8 mouse cellular contexts compared by ENCODE assay signal in the genomic region with DNA sequence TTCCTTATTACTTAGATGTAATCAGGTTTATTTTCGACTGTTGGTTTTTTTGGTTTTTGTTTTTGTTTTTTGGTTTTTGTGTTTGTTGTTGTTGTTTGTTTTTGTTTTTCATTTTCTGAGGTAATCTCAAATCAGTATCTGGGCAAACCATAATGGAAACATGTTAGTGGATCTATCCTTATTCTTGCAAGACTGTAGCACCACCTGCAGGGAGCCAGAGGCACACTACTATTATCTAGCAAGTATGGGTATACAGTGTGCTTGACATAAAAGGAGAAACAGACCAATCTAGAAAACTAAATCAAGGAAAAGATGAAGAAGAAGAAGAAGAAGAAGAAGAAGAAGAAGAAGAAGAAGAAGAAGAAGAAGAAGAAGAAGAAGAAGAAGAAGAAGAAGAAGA.
A peak's percentile ranks its signal among the peaks of the same experiment; 100 is the strongest.
DNase-seq lines count a peak whose midpoint lies in the region; ATAC-seq and TF ChIP-seq lines count a peak whose summit lies in the region.

No protein-coding gene starts in this region.

- no peak overlapping the region for H3K27ac ChIP-seq in kidney, adult 2 months (ENCODE audit: insufficient read depth, low read depth, low read length)
- H3K27ac ChIP-seq in kidney, embryonic 16.5 days (ENCODE audit: low read length): no peak overlapping the region
- no peak overlapping the region for H3K27ac ChIP-seq in MEL (ENCODE audit: control insufficient read depth, low read depth, low read length)

- H3K9ac ChIP-seq in kidney, embryonic 16.5 days (replicated peaks; ENCODE audit: low read length): no peak overlapping the region
- H3K9ac ChIP-seq in MEL (ENCODE audit: control insufficient read depth, low read depth, low read length, poor library complexity, severe bottlenecking): no peak overlapping the region

- TF ChIP-seq EP300 in MEL (IDR thresholded peaks at IDR 0.05; ENCODE audit: low read depth in 1 of 2, low read length in 2 of 2): no peak

- no peaks in the 10 kb centered on the region for H3K79me2 ChIP-seq in MEL (ENCODE audit: control insufficient read depth, insufficient read depth, low read length, poor library complexity)

- TF ChIP-seq CTCF in kidney, adult 2 months (conservative IDR thresholded peaks at IDR 0.05; ENCODE audit: insufficient read depth, insufficient read length, low read depth, low read length): 0 out of 2 replicates have a peak, but pooled peaks have one; percentile 14
- peak in 1 of 3 experiments; percentile 7; a peak in 1 of 6 replicates for TF ChIP-seq CTCF in MEL (IDR thresholded peaks at IDR 0.05 in 2 of 3, conservative IDR thresholded peaks at IDR 0.05 in 1 of 3; ENCODE audit: control insufficient read depth in 1 of 3, insufficient read depth in 1 of 3, low read depth in 2 of 3, low read length in 3 of 3, poor library complexity in 1 of 3, severe bottlenecking in 1 of 3)
- TF ChIP-seq CTCF in lung, adult 2 months (IDR thresholded peaks at IDR 0.05; ENCODE audit: insufficient read depth, low read length): peak; percentile 19; the same call in 1 of the 2 replicates

- TF ChIP-seq RAD21 in MEL (IDR thresholded peaks at IDR 0.05; ENCODE audit: low read depth, low read length): peak; percentile 3

- no peaks in the 10 kb centered on the region for H3K27me3 ChIP-seq in kidney, adult 2 months (replicated peaks; ENCODE audit: control insufficient read depth, insufficient read depth, low read length)
- H3K27me3 ChIP-seq in kidney, embryonic 16.5 days (ENCODE audit: insufficient read depth, low read length): no peaks in the 10 kb centered on the region
- no peaks in the 10 kb centered on the region for H3K27me3 ChIP-seq in MEL (ENCODE audit: control insufficient read depth in 1 of 2, insufficient read depth in 2 of 2, low read length in 2 of 2)

- H3K4me3 ChIP-seq in kidney, adult 2 months (ENCODE audit: insufficient read depth, low read depth, low read length): no peak overlapping the region
- H3K4me3 ChIP-seq in kidney, embryonic 16.5 days (ENCODE audit: low read length): no peak overlapping the region
- no peak overlapping the region for H3K4me3 ChIP-seq in MEL (ENCODE audit: control insufficient read depth in 1 of 2, insufficient read depth in 1 of 2, low read depth in 2 of 2, low read length in 2 of 2)
- H3K4me3 ChIP-seq in lung, adult 2 months (replicated peaks; ENCODE audit: extremely low read depth, low read depth, low read length): no peak overlapping the region

- peak; percentile 9 for DNase-seq in kidney, adult 2 months
- peak; percentile 1 for DNase-seq in MEL (ENCODE audit: low read depth, low spot score)
- DNase-seq in adrenal gland, postnatal 25 days: peak; percentile 5
- DNase-seq in lung, adult 2 months: no peak
- DNase-seq in left cerebral cortex, adult 18-20 months (ENCODE audit: low spot score in 2 of 2): no peak
- DNase-seq in layer of hippocampus, adult 11-12 months (ENCODE audit: low spot score): no peak
- no peak for DNase-seq in right cerebral cortex, adult 2 months (ENCODE audit: low spot score in 2 of 2)

- no peak for ATAC-seq in kidney, embryonic 16.5 days (ENCODE audit: low FRiP score, low TSS enrichment)

- H3K4me2 ChIP-seq in kidney, embryonic 16.5 days (replicated peaks; ENCODE audit: low read depth, low read length): no peak overlapping the region

- no peaks in the 10 kb centered on the region for H3K4me1 ChIP-seq in kidney, adult 2 months (ENCODE audit: control insufficient read depth, insufficient read depth, low read length)
- H3K4me1 ChIP-seq in kidney, embryonic 16.5 days (ENCODE audit: insufficient read depth, low read length): no peaks in the 10 kb centered on the region
- no peaks in the 10 kb centered on the region for H3K4me1 ChIP-seq in MEL (ENCODE audit: control insufficient read depth in 1 of 2, insufficient read depth in 2 of 2, low read length in 2 of 2)
- H3K4me1 ChIP-seq in lung, adult 2 months (ENCODE audit: control insufficient read depth, insufficient read depth, low read length): no peaks in the 10 kb centered on the region; the same call in 1 of the 2 replicates

- no peaks in the 10 kb centered on the region for H3K36me3 ChIP-seq in kidney, adult 2 months (ENCODE audit: control insufficient read depth, insufficient read depth, low read length)
- no peaks in the 10 kb centered on the region for H3K36me3 ChIP-seq in kidney, embryonic 16.5 days (ENCODE audit: insufficient read depth, low read length)
- H3K36me3 ChIP-seq in MEL (ENCODE audit: control insufficient read depth in 1 of 2, insufficient read depth in 2 of 2, low read length in 2 of 2): no peaks in the 10 kb centered on the region

- no peak for TF ChIP-seq POLR2A in kidney, adult 2 months (IDR thresholded peaks at IDR 0.05; ENCODE audit: low read depth, low read length)
- no peak for TF ChIP-seq POLR2A in MEL (IDR thresholded peaks at IDR 0.05; ENCODE audit: control insufficient read depth in 1 of 2, insufficient read depth in 1 of 2, low read depth in 1 of 2, low read length in 2 of 2, poor library complexity in 1 of 2)
- TF ChIP-seq POLR2A in lung, adult 2 months (IDR thresholded peaks at IDR 0.05; ENCODE audit: borderline replicate concordance, extremely low read depth, low read depth, low read length): no peak

- WGBS in kidney, adult 2 months: 90% methylated on average over 1 of the region's 1 CpGs
- WGBS in kidney, embryonic 16.5 days: 89% methylated on average over 1 of the region's 1 CpGs
- 94% methylated on average over 1 of the region's 1 CpGs for WGBS in lung, adult 2 months

- no peaks in the 10 kb centered on the region for H3K9me3 ChIP-seq in kidney, embryonic 16.5 days (ENCODE audit: low read length)
- H3K9me3 ChIP-seq in MEL (replicated peaks; ENCODE audit: insufficient read depth, low read length): no peaks in the 10 kb centered on the region

TF ChIP-seq in MEL, 35 proteins besides CTCF, POLR2A, EP300 and RAD21:
- TF ChIP-seq ZNF384 (IDR thresholded peaks at IDR 0.05; ENCODE audit: low read depth, low read length) (no peak), CHD2 (IDR thresholded peaks at IDR 0.05; ENCODE audit: low read length) (no peak), BHLHE40 (IDR thresholded peaks at IDR 0.05; ENCODE audit: borderline replicate concordance, low read depth, low read length) (no peak), SMC3 (IDR thresholded peaks at IDR 0.05; ENCODE audit: low read depth, low read length) (no peak; the same call in 1 of the 2 replicates), POLR2AphosphoS5 (IDR thresholded peaks at IDR 0.05; ENCODE audit: borderline replicate concordance, low read depth, low read length) (no peak), TAL1 (IDR thresholded peaks at IDR 0.05; ENCODE audit: low read length) (no peak), E2F4 (IDR thresholded peaks at IDR 0.05; ENCODE audit: borderline replicate concordance, low read depth, low read length) (no peak), JUND (IDR thresholded peaks at IDR 0.05; ENCODE audit: low read depth, low read length) (no peak), MAFK (IDR thresholded peaks at IDR 0.05; ENCODE audit: borderline replicate concordance, low read depth, low read length) (no peak), RCOR1 (IDR thresholded peaks at IDR 0.05; ENCODE audit: low read depth, low read length) (no peak), GABPA (IDR thresholded peaks at IDR 0.05; ENCODE audit: low read depth, low read length) (no peak), MAZ (IDR thresholded peaks at IDR 0.05; ENCODE audit: low read depth, low read length) (no peak), MAX (IDR thresholded peaks at IDR 0.05; ENCODE audit: low read length) (no peak), ZMIZ1 (IDR thresholded peaks at IDR 0.05; ENCODE audit: low read depth, low read length) (no peak), CHD1 (IDR thresholded peaks at IDR 0.05; ENCODE audit: low read depth, low read length) (no peak), MXI1 (IDR thresholded peaks at IDR 0.05; ENCODE audit: low read depth, low read length) (no peak), ELF1 (IDR thresholded peaks at IDR 0.05; ENCODE audit: low read depth, low read length) (no peak), ZKSCAN1 (IDR thresholded peaks at IDR 0.05; ENCODE audit: low read depth, low read length) (no peak), ETS1 (IDR thresholded peaks at IDR 0.05; ENCODE audit: low read depth, low read length) (no peak), POLR2AphosphoS2 (IDR thresholded peaks at IDR 0.05; ENCODE audit: low read length) (no peak)
TF ChIP-seq in MEL: peak in this region for 0.

Comparison
In these comparisons a context has a peak if more than half of its experiments do, and no peak if none do; other contexts are left out.
1. DNase-seq: peak in kidney, adult 2 months (single experiment), MEL (single experiment) and adrenal gland, postnatal 25 days (single experiment); none in lung, adult 2 months (single experiment), left cerebral cortex, adult 18-20 months (0 of 2), layer of hippocampus, adult 11-12 months (single experiment) and right cerebral cortex, adult 2 months (0 of 2).